Mouse (Mus musculus) small intestine, adult 2 months (tissue): ENCODE measurements around the gene Rnf224.

ENCODE experiments used
- CTCF ChIP-seq: fragments of 200-500 bp; IDR thresholded peaks from 2 replicates; pipeline ENCODE4 v1.5.1; 2012; ENCODE audit warnings: low read depth, mild to moderate bottlenecking, control low read depth, inconsistent platforms, low read length, moderate library complexity, mixed read lengths; ENCODE audit not compliant: insufficient replicate concordance, insufficient read length; ENCODE audit errors: extremely low read depth
- POLR2A ChIP-seq: fragments of 200-500 bp; IDR thresholded peaks from 2 replicates; pipeline ENCODE4 v1.6.1; 2012; ENCODE audit warnings: low read depth, mild to moderate bottlenecking, control low read depth, inconsistent platforms, low read length, moderate library complexity

GRCm38 (mm10) chr2:25244144-25244543 is 7.6 kb upstream of the Rnf224 start:
- no peak for TF ChIP-seq CTCF
- no peak for TF ChIP-seq POLR2A
